Mouse (Mus musculus): ENCODE results near the gene Gm17521. TPM values are rescaled to one million over a fixed set of nuclear protein-coding genes. Genes with fewer than 3 reads are reported as not detected.
"Not testable (repeated sequence)": the region's sequence is repeated elsewhere in the genome, so short reads cannot be mapped to it uniquely, and the experiment has no call there.

Gene Gm17521
- not detected for total RNA-seq (2021)
- long read RNA-seq, experiment 1, result 0 reads
- long read RNA-seq, experiment 2, result 0 reads

- intact Hi-C loops (cut with DNase I); H3K4me3 ChIP-seq; DNase-seq (ENCODE audit: extremely low spot score in 1 of 2, low spot score in 2 of 2); H3K27ac ChIP-seq: not testable (repeated sequence)
Measured at GRCm38 (mm10) chrX:123029569-123029968, at the start of gene Gm17521. TSS of gene Gm17521 (minus strand) at chrX:123029669.

DNA sequence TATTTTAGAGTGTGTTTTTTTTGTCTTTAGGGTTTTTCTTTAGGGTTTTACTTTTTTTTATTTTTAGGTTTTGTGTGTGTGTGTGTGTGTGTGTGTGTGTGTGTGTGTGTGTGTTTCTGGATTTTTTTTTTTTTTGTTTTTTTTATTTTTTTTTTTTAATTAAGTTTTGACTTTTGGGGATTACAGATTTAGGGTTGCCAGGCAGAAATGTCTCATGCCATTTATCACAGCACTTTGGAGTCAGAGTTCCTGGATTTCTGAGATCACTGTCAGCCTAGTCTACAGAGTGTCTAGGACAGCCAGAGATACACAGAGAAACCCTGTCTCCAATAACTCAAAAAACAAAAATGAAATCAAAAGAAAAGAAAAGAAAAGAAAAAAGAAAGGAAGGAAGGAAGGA is 14.5 kb upstream of the Gm17521 start:
- Histone ChIP-seq H3K27ac (no peak overlapping the region), H3K4me3 (no peak overlapping the region)
- DNase-seq (ENCODE audit: extremely low spot score in 1 of 2, low spot score in 2 of 2), result no peak
- TF ChIP-seq CTCF (IDR thresholded peaks at IDR 0.05), result no peak
- intact Hi-C loops (cut with DNase I), result no loop called here

DNA sequence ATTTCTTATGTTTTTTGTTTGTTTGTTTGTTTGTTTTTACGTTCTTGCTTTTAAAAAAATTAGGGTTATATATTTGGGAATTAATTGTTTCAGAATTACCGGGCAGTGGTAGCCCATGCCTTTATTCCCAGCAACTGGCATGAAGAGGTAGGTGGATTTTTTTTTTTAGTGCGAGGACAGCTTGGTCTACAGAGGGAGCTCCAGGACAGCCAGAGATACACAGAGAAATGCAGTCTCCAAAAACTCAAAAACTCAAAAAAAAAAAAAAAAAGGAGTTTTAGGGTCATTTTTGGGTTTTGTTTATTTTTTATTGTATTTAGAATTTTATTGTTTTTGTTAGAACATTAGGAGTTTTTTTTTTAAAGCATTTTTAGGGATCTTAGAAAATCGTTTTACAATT is 14.0 kb upstream of the Gm17521 start:
- DNase-seq (ENCODE audit: extremely low spot score in 1 of 2, low spot score in 2 of 2), result no peak
- intact Hi-C loops (cut with DNase I), result no loop called here
- H3K27ac ChIP-seq, result no peak overlapping the region
- H3K4me3 ChIP-seq, result no peak overlapping the region
- no peak; the same call in 1 of the 2 replicates for TF ChIP-seq CTCF (IDR thresholded peaks at IDR 0.05)

Other genes with a start within 250 kb of the Gm17521 start
- gene Cldn34c1, start 73.8 kb upstream of the Gm17521 start, total RNA-seq (2021), result 1 to 10 TPM; 4.1 to 6.8 TPM
- not detected for gene Srsx, start 192.8 kb upstream of the Gm17521 start, total RNA-seq (2021)
- gene Gm17577, start 217.2 kb upstream of the Gm17521 start, total RNA-seq (2021), result not detected